12 mouse cellular contexts compared by ENCODE assay signal in genomic region chr1:187610336-187610948, GRCm38 (mm10). TPM values are rescaled to one million over a fixed set of nuclear protein-coding genes. Genes with fewer than 3 reads are reported as not detected.
DNase-seq lines count a peak whose midpoint lies in the region; ATAC-seq lines count a peak whose summit lies in the region.
"Had no signal": no experiment of that assay in that cellular context is flagged by ENCODE, and none has a peak within 500 bp of the region (broad histone marks: within the 10 kb centered on the region; RNA-seq: fewer than 3 reads in every experiment).

No protein-coding gene starts in this region.

- no peak overlapping the region for H3K27ac ChIP-seq in neural tube, embryonic 15.5 days (replicated peaks)
- H3K27ac ChIP-seq: embryonic facial prominence, embryonic 13.5 days; left cerebral cortex, adult 2 months had no signal

- no peak for ATAC-seq in neural tube, embryonic 15.5 days (ENCODE audit: low FRiP score)
- ATAC-seq: Patski had no signal

- H3K4me3 ChIP-seq in neural tube, embryonic 15.5 days (replicated peaks): no peak overlapping the region

- no peak overlapping the region for H3K9ac ChIP-seq in neural tube, embryonic 15.5 days (replicated peaks)

- peak; percentile 33 to 39 for DNase-seq in cerebellum, postnatal 10 days
- no peak for DNase-seq in cerebellum, adult 18-20 months
- DNase-seq in neural tube, embryonic 10.5 days (ENCODE audit: extremely low spot score, low spot score): peak; percentile 28
- peak; percentile 57 for DNase-seq in kidney, postnatal 10 days
- no peak for DNase-seq in embryo, embryonic 9.5 days (ENCODE audit: extremely low spot score)
- DNase-seq in layer of hippocampus, adult 9-11 months: no peak
- DNase-seq in lung, postnatal 10 days: no peak
- DNase-seq: lung, postnatal 4 days had no signal

- H3K27me3 ChIP-seq in neural tube, embryonic 15.5 days (replicated peaks): peaks cover 69% of the 10 kb centered on the region
- H3K27me3 ChIP-seq: Patski had no signal

- H3K4me2 ChIP-seq in neural tube, embryonic 15.5 days: no peak overlapping the region; the same call in 1 of the 2 replicates

- H3K36me3 ChIP-seq in neural tube, embryonic 15.5 days: no peaks in the 10 kb centered on the region
- H3K36me3 ChIP-seq: embryonic facial prominence, embryonic 13.5 days had no signal

- WGBS in neural tube, embryonic 15.5 days: 38% methylated on average over 8 of the region's 9 CpGs

- H3K4me1 ChIP-seq in neural tube, embryonic 15.5 days: peaks cover 48% of the 10 kb centered on the region

- H3K9me3 ChIP-seq in neural tube, embryonic 15.5 days (replicated peaks): no peaks in the 10 kb centered on the region
- H3K9me3 ChIP-seq: embryonic facial prominence, embryonic 13.5 days had no signal

RNA-seq across cellular contexts. Expression of gene Esrrg, which starts 1.9 kb away (rescaled TPM):
- 27.5 and 31.6 TPM in 2 replicates for polyA plus RNA-seq in neural tube, embryonic 15.5 days (2015; fragmentation: Nextera tagmentation; extraction: Ambion mirVana)

Comparison
In these comparisons a context has a peak if more than half of its experiments do, and no peak if none do; other contexts are left out.
1. DNase-seq: peak in cerebellum, postnatal 10 days (2 of 2), neural tube, embryonic 10.5 days (single experiment) and kidney, postnatal 10 days (single experiment); none in cerebellum, adult 18-20 months (0 of 2), embryo, embryonic 9.5 days (single experiment), layer of hippocampus, adult 9-11 months (single experiment) and lung, postnatal 10 days (single experiment).